Mouse (Mus musculus) limb, embryonic 12.5 days (tissue): ENCODE data around the gene Vps4b. TPM values are rescaled to one million over a fixed set of nuclear protein-coding genes. Genes with fewer than 3 reads are reported as not detected.

Experiments
- ATAC-seq: fragments of 200-750 bp; cut with Nextera tagmentation; 2 replicates; pipeline ENCODE4 v1.8.0; 2017; ENCODE audit warnings: low read depth, moderate TSS enrichment; ENCODE audit not compliant: insufficient number of reproducible peaks, insufficient read depth, low FRiP score, low TSS enrichment
- H3K27ac ChIP-seq: fragments of 300-500 bp; sonication (generic); 2 replicates; pipeline ENCODE4 v1.5.1; 2016; ENCODE audit warnings: mild to moderate bottlenecking, moderate library complexity
- H3K27me3 ChIP-seq: fragments of 300-500 bp; sonication (generic); 2 replicates; pipeline ENCODE4 v1.6.1; 2016; ENCODE audit warnings: mild to moderate bottlenecking, moderate library complexity
- H3K36me3 ChIP-seq: fragments of 300-500 bp; sonication (generic); 2 replicates; pipeline ENCODE4 v1.6.1; 2016; ENCODE audit warnings: mild to moderate bottlenecking, moderate library complexity
- H3K4me1 ChIP-seq: fragments of 300-500 bp; sonication (generic); replicated peaks from 2 replicates; pipeline ENCODE4 v1.6.1; 2016
- H3K4me2 ChIP-seq: fragments of 300-500 bp; sonication (generic); 2 replicates; pipeline ENCODE4 v1.6.1; 2016; ENCODE audit warnings: mild to moderate bottlenecking, moderate library complexity
- H3K4me3 ChIP-seq: fragments of 300-500 bp; sonication (generic); replicated peaks from 2 replicates; pipeline ENCODE4 v1.5.1; 2016; ENCODE audit warnings: mild to moderate bottlenecking
- H3K9ac ChIP-seq: fragments of 300-500 bp; sonication (generic); replicated peaks from 2 replicates; pipeline ENCODE4 v1.6.1; 2016; ENCODE audit warnings: mild to moderate bottlenecking, moderate library complexity
- H3K9me3 ChIP-seq: fragments of 300-500 bp; sonication (generic); 2 replicates; pipeline ENCODE4 v1.6.1; 2016; ENCODE audit warnings: mild to moderate bottlenecking, moderate library complexity
- WGBS: fragments of 180-500 bp; shearing (Covaris S2); methylation state at CpG from one replicate; pipeline ENCODE4 v1.1.7; 2016; 5-methylcytosine and 5-hydroxymethylcytosine counted together
- polyA plus RNA-seq: library from polyadenylated mRNA; unstranded; fragments of >200 nt; fragmentation: Nextera tagmentation; extraction: Ambion mirVana; gene quantifications from 2 replicates; pipeline ENCODE4 v1.2.1, GENCODE M21; 2016

The Vps4b gene
- polyA plus RNA-seq, 1 experiment from 2014 or later: 78.0 TPM

- Histone ChIP-seq H3K4me1 (peaks cover 21% of the 10 kb centered on the region), H3K36me3 (no peaks in the 10 kb centered on the region), H3K4me3 (no peak overlapping the region), H3K4me2 (peak overlapping the region; percentile 87), H3K27ac (no peak overlapping the region), H3K9ac (no peak overlapping the region), H3K27me3 (no peaks in the 10 kb centered on the region; the same call in 1 of the 2 replicates), H3K9me3 (no peaks in the 10 kb centered on the region)
- no peak for ATAC-seq
- 87% methylated on average over 13 of the region's 13 CpGs for WGBS
These were observed 81.1 kb downstream of the Vps4b start for GRCm38 (mm10) chr1:106715111-106716083.

GRCm38 (mm10) chr1:106714530-106714981 lies 82.0 kb downstream of the Vps4b start:
- Histone ChIP-seq H3K27ac (peak overlapping the region; percentile 95), H3K36me3 (no peaks in the 10 kb centered on the region), H3K9me3 (no peaks in the 10 kb centered on the region), H3K4me2 (peak overlapping the region; percentile 87), H3K4me3 (peak overlapping the region; percentile 73), H3K27me3 (no peaks in the 10 kb centered on the region; the same call in 1 of the 2 replicates), H3K9ac (peak overlapping the region; percentile 87), H3K4me1 (peaks cover 24% of the 10 kb centered on the region)
- WGBS: 5% methylated on average over 21 of the region's 21 CpGs
- ATAC-seq: peak; percentile 64

Other genes with a start within 250 kb of the Vps4b start
- 27.5 and 30.6 TPM in 2 replicates for gene Bcl2, start 82.5 kb downstream of the Vps4b start, polyA plus RNA-seq
- gene Kdsr, start 37.0 kb downstream of the Vps4b start, polyA plus RNA-seq: 12.9 and 13.0 TPM in 2 replicates
- gene Serpinb5, start 64.4 kb upstream of the Vps4b start, polyA plus RNA-seq: 0.23 and 0.44 TPM in 2 replicates
- not detected in 2 replicates for gene Serpinb12, start 137.7 kb upstream of the Vps4b start, polyA plus RNA-seq
- not detected in 2 replicates for gene Serpinb13, start 184.3 kb upstream of the Vps4b start, polyA plus RNA-seq